Mouse (Mus musculus) spleen, adult 2 months (tissue): Measurements from ENCODE around the gene Ccdc184. TPM values are rescaled to one million over a fixed set of nuclear protein-coding genes. Genes with fewer than 3 reads are reported as not detected.

Experiments used
- DNase-seq, 2 experiments: peaks; one replicate each; pipeline versions ENCODE4 v3.0.0 to v3.0.0-alpha.2; 2012 to 2021; ENCODE audit warnings: low spot score in 2 of 2, low read depth in 1 of 2
- H3K27ac ChIP-seq: fragments of 200-500 bp; 2 replicates; pipeline ENCODE4 v1.5.1; 2012; ENCODE audit warnings: low read length, inconsistent platforms; ENCODE audit not compliant: insufficient read depth
- H3K27me3 ChIP-seq: fragments of 200-500 bp; 2 replicates; pipeline ENCODE4 v1.6.1; 2012; ENCODE audit warnings: mild to moderate bottlenecking, moderate library complexity, low read length, inconsistent platforms; ENCODE audit not compliant: control insufficient read depth, insufficient read depth
- H3K36me3 ChIP-seq: fragments of 200-500 bp; 2 replicates; pipeline ENCODE4 v1.6.1; 2012; ENCODE audit warnings: mild to moderate bottlenecking, low read length, inconsistent platforms; ENCODE audit not compliant: control insufficient read depth, insufficient read depth
- H3K4me1 ChIP-seq: fragments of 200-500 bp; 2 replicates; pipeline ENCODE4 v1.6.1; 2011; ENCODE audit warnings: inconsistent platforms; ENCODE audit not compliant: control insufficient read depth, insufficient read depth, insufficient read length
- H3K4me3 ChIP-seq: fragments of 200-500 bp; 2 replicates; pipeline ENCODE4 v1.5.1; 2011; ENCODE audit warnings: mild to moderate bottlenecking, inconsistent platforms; ENCODE audit not compliant: insufficient read depth, insufficient read length; ENCODE audit errors: extremely low read depth
- CTCF ChIP-seq: fragments of 200-500 bp; IDR thresholded peaks from 2 replicates; pipeline ENCODE4 v1.5.1; 2011; ENCODE audit warnings: mild to moderate bottlenecking, inconsistent platforms; ENCODE audit not compliant: insufficient read depth, insufficient read length, insufficient replicate concordance; ENCODE audit errors: extremely low read depth
- POLR2A ChIP-seq: fragments of 200-500 bp; IDR thresholded peaks from 2 replicates; pipeline ENCODE4 v1.6.1; 2011; ENCODE audit warnings: low read depth, low read length, inconsistent platforms
- WGBS: fragments of 180-500 bp; shearing (Covaris S2); methylation state at CpG from one replicate; pipeline ENCODE4 v1.1.7; 2018; 5-methylcytosine and 5-hydroxymethylcytosine counted together
- polyA plus RNA-seq: library from polyadenylated mRNA; depleted of rRNA; stranded (reverse); fragments of >200 nt; gene quantifications from 2 replicates; pipeline ENCODE4 v1.2.3, GENCODE M21; 2012

The Ccdc184 gene
- polyA plus RNA-seq, 1 experiment, result 0.84 TPM

DNA sequence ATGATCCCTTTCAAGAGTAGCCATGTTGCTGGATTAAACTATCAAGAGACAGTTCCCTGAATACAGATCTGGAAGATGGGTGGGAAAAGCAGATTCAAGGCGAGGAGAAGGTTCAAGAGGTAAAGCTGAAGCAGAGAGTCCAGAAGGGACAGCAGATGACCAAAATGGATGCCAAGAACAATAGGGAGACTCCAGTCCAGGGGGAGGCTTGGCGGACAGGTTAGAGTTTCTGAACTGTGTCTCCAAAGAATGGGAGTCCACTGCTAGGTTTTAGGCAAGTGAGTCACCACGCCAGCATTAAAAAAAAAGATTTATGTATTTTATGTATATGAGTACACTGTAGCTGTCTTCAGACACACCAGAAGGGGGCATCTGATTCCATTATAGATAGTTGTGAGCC is 12.3 kb upstream of the Ccdc184 start:
- Histone ChIP-seq H3K4me1 (no peaks in the 10 kb centered on the region), H3K27me3 (no peaks in the 10 kb centered on the region), H3K4me3 (no peak overlapping the region), H3K27ac (no peak overlapping the region), H3K36me3 (no peaks in the 10 kb centered on the region)
- no peak for DNase-seq
- WGBS, result 84% methylated on average over 3 of the region's 3 CpGs
- TF ChIP-seq CTCF, result no peak
- TF ChIP-seq POLR2A, result no peak

DNA sequence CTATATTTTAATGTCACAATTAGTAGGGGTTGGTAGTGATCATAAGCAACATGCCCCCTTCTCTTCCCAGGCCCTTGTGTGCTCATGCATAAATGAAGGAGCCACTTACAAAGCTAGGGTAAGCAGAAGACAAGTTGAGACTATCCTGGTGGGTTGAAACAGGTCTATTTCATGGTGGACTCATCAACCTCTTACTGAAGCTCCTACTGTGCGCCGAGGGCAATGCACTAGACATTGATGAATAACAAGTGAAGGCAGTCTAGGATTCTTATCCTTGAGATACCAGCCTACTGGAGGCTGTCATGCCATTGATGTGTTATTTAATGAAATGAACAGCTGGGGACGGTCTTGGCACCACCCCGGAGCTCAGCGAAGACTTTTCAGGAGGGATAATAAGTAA is 11.7 kb upstream of the Ccdc184 start:
- no peaks in the 10 kb centered on the region for H3K36me3 ChIP-seq
- no peak for TF ChIP-seq POLR2A
- no peak for TF ChIP-seq CTCF
- no peak overlapping the region for H3K27ac ChIP-seq
- no peak for DNase-seq
- no peak overlapping the region for H3K4me3 ChIP-seq
- WGBS, result 91% methylated on average over 5 of the region's 5 CpGs
- H3K27me3 ChIP-seq, result no peaks in the 10 kb centered on the region
- H3K4me1 ChIP-seq, result no peaks in the 10 kb centered on the region

DNA sequence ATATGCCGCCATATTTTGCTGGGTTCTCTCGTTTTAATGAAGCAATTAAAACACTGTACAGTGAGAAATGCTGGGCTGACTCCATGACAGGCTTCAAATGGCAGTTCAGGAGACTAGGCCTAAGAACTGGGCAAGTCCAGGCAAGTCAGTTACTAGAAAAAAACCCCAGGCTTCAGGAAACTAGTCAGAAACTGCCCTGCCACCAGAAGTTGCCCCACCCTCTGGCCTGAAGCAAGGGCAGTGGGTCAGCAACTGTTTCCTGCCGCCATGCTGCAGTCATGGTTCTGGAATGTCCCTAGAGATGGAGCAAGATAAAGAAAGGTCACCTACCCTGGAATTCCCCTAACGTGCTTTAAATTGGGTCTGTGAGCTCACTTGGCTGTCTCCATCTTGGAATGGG is 11.0 kb upstream of the Ccdc184 start:
- Histone ChIP-seq H3K27ac (no peak overlapping the region), H3K4me3 (no peak overlapping the region), H3K36me3 (no peaks in the 10 kb centered on the region), H3K4me1 (no peaks in the 10 kb centered on the region), H3K27me3 (no peaks in the 10 kb centered on the region)
- DNase-seq, result no peak
- WGBS, result 76% methylated on average over 4 of the region's 4 CpGs
- TF ChIP-seq CTCF (no peak), POLR2A (no peak)

DNA sequence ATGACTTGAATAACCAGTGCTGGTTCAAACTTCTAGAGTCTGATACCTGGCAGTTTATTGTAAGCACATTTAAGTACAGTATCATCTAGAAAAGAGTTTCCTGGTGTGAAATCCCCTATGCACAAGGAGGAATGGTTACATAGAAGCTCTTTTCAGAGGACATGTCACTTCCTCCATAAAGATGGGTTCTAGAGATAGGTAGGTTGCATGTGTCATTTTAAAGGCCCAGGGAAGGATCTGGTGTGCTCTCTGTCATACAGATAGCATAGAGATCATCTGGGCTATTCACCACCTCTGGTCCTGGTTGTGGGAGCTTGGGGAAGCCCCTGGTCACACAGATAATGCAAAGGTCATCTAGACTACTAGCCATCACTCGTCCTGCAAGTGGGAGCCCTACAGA is 9.7 kb upstream of the Ccdc184 start:
- Histone ChIP-seq H3K27ac (no peak overlapping the region), H3K27me3 (no peaks in the 10 kb centered on the region), H3K4me1 (no peaks in the 10 kb centered on the region), H3K36me3 (no peaks in the 10 kb centered on the region), H3K4me3 (no peak overlapping the region)
- TF ChIP-seq POLR2A, result no peak
- no peak for TF ChIP-seq CTCF
- no peak for DNase-seq
- 72% methylated on average over 1 of the region's 1 CpGs for WGBS

DNA sequence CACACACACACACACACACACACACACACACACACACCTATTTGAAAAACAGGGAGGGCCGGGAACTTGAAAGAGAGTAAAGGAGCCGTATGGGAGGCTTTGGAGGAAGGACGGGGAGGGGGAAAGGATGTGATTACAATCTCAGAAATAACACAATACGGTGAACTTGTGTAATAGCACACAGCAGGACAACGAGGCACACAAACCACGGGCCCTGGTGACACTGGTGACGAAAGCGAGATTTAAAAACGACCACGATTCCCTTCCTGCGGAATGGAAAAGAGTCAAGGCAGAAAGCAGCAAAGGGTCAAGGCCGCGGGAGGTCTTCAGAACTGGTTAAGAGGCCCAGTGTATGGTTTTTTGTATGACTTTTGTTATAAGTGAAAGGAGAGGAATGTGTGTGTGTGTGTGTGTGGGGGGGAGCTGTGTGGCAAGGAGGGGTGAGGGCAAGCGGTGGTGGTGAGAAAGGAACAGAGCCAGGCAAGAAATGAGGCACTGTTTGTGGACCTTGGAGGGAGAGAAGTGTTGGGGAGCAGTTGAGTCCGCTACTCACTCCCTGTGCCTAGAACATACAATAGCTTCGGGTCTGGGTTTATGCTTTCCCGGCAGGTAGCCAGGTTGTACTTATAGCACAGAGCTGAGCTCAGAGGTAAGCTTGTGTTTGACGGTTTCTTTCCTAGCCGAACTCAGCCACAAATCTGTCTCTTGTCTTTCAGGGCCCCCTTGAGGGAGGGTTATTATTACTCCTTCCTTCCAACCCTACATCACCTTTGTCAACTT is 5.7 kb upstream of the Ccdc184 start:
- no peak overlapping the region for H3K4me3 ChIP-seq
- TF ChIP-seq POLR2A (no peak), CTCF (no peak)
- H3K4me1 ChIP-seq, result no peaks in the 10 kb centered on the region
- no peak for DNase-seq
- H3K27me3 ChIP-seq, result no peaks in the 10 kb centered on the region
- WGBS, result 67% methylated on average over 19 of the region's 19 CpGs
- H3K27ac ChIP-seq, result no peak overlapping the region
- H3K36me3 ChIP-seq, result no peaks in the 10 kb centered on the region

DNA sequence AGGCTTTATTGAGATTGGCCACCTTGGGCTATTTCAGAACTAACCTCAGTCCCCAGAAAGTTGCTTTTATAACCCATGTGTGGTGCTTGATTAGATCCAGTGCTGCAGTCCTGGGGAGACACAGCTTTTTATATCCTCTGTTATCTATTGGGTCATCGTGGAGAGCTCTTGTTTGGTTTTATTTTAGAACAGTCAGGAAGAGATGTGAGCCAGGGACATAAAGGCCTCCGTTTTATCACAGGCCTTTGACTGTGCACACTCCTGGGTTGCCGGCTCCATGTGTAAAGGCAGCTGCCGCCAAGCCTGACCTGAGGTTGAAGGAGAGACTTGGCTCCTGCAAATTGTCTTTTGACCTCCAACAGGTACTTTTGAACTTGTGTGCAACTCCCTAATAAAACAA is 4.4 kb upstream of the Ccdc184 start:
- Histone ChIP-seq H3K4me3 (no peak overlapping the region), H3K4me1 (peaks cover 4% of the 10 kb centered on the region), H3K27ac (no peak overlapping the region), H3K27me3 (peaks cover 6% of the 10 kb centered on the region), H3K36me3 (no peaks in the 10 kb centered on the region)
- TF ChIP-seq CTCF (no peak), POLR2A (no peak)
- 75% methylated on average over 4 of the region's 4 CpGs for WGBS
- no peak for DNase-seq

DNA sequence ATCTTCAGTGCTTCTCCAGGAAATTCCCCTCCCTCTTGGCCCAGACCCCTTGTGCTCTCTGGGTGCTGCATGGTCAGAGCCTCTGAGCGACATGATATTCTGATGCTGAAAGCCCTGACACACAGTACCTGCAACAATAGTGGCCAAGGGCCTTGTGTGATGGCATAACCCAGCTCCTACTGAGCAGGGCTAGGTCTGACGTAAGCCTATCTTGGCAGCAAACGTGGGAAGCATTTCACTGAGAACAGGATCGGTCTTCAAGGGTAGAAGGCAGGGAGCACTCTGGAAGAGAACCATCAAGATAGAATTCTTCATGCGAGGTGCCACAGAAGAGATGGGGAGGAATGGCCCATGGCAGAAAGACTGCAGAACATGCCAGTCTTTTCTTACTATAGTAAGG is 1.4 kb upstream of the Ccdc184 start, which contains the start of gene Asb8:
Gene Asb8 (minus strand): TSS at position 101 of the 400 bp plus-strand sequence.
- no peaks in the 10 kb centered on the region for H3K36me3 ChIP-seq
- H3K4me3 ChIP-seq, result no peak within 1 kb of the TSS
- DNase-seq, result no peak
- peaks cover 7% of the 10 kb centered on the region for H3K4me1 ChIP-seq
- H3K27me3 ChIP-seq, result peaks cover 19% of the 10 kb centered on the region
- 85% methylated on average over 5 of the region's 5 CpGs for WGBS
- H3K27ac ChIP-seq, result no peak within 1 kb of the TSS
- no peak for TF ChIP-seq POLR2A
- no peak for TF ChIP-seq CTCF
